Mouse (Mus musculus) adrenal gland, adult 10 weeks (tissue): ENCODE data around the gene Pfdn5. TPM values are rescaled to one million over a fixed set of nuclear protein-coding genes. Genes with fewer than 3 reads are reported as not detected.

Experiments
- polyA plus RNA-seq: library from polyadenylated mRNA; stranded (reverse); fragments of 350-450 nt; fragmentation: Illumina TruSeq; extraction: RNeasy Lipid Tissue Mini Kit (QIAGEN cat#74804); gene quantifications from one replicate; pipeline ENCODE4 v1.2.3, GENCODE M21; 2014; ENCODE audit warnings: low read depth, low replicate concordance

Gene Pfdn5
- polyA plus RNA-seq: 69.6 TPM

DNA sequence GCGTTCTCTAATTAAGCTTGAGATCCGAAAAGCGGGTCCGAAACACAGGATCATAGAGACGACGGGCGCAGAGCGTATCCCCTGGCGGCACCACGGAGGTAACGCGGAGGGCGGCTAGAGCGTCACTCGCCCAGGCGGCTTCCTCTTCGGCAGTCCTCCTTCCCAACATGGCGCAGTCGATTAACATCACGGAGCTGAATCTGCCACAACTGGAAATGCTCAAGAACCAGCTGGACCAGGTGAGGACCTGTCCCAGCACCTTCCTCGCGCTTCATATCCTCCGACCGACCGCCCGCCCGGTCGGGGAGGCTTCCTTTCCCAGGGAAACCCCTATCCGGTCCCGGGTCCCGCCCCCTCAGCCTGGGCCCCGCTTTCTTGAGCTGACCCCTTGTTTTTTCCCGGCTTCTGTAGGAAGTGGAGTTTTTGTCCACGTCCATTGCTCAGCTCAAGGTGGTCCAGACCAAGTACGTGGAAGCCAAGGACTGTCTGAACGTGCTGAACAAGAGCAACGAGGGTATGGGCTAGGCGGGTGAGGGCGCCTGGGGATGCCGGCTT, at the start of gene Pfdn5:
Gene Pfdn5, plus strand, starts transcription at position 95 of the 555 bp plus-strand sequence.

DNA sequence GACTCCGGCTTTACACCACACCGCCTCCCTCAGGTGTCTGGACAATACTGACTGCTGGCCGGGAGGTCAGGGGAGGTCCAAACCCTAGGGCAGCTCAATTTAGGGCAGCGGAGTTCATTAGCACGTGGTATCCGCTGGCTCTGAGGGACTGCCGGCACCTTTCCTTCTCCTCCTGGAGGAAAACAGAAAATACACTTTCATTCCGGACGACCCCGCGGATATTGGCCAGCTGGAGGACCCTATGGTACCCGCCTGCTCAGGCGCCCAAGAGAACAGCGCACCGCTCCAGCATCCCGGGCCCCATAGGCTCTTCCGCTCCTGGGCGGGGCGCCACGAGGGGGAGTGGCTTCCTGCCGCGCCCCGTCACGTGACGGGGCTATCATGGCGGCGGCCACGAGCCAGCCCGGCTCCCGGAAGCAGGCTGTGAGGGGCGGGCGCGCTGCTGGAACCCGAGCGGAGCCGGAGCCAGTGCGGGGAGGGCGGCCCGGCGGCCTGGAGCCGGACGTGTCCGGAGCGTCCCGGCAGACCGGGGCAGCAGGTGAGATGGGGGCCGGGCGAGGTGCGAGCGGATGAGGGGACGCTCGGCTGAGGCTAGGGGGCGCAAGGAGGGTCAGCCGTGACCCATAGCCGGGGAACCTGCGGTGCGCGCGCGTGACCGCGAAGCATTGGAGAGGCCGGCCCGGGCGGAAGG, 46.7 kb upstream of the Pfdn5 start, which contains the start of gene Mfsd5:
Gene Mfsd5, plus strand, starts transcription at position 363 of the 691 bp plus-strand sequence.

DNA sequence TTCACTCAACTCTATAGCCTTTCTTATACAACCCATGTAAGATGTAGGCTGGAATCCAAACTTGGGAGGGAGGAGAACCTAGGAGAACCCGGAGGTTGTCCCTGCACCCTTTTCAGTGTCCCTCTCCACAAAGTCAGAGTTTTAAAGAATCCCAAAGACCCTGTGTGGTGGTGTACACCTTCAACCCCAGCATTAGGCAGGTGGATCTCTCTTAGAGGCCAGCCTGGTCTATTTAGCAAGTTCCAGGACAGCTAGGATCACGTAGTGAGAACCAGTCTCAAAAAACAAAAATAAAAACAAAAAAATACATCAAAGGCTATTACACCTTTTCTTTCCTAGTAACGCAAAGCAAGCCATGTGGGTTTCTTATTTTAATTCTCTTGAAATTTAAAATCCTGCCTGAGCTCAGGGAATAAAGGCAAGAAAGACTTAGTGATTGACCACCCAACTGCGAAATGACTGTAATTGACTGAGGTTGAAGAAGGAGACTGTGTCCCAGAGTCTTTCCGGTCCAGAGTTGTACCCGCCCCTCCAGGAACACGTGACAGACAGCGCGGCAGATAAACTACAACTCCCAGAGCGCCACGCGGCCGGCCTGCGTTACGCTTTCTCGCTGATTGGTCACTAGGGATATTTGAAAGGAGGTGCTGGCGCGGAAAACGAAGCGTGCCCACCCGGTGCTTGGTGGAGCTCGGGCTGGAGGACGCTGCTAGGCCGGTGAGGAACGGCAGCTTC, 30.1 kb upstream of the Pfdn5 start, which contains the start of gene Espl1:
Gene Espl1, plus strand, starts transcription at position 634 of the 735 bp plus-strand sequence.

DNA sequence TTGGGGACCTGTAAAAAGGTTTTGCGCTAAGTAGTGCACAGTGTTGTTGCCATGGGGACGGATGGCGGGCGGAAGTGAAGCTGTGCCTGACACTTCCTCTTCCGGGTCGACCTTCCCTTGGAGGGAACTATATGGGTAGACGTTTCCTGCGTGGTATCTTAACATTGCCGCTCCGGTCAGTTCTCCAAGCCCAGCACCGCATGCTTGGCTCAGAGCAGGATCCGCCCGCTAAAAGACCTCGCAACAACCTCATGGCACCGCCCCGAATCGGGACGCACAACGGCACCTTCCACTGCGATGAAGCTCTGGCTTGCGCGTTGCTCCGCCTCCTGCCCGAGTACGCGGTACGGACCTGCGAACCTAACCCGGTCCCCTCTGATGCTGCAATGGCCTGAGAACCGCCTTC, 5.7 kb downstream of the Pfdn5 start, which contains the start of gene Myg1:
Gene Myg1, plus strand, starts transcription at position 100 of the 406 bp plus-strand sequence.

DNA sequence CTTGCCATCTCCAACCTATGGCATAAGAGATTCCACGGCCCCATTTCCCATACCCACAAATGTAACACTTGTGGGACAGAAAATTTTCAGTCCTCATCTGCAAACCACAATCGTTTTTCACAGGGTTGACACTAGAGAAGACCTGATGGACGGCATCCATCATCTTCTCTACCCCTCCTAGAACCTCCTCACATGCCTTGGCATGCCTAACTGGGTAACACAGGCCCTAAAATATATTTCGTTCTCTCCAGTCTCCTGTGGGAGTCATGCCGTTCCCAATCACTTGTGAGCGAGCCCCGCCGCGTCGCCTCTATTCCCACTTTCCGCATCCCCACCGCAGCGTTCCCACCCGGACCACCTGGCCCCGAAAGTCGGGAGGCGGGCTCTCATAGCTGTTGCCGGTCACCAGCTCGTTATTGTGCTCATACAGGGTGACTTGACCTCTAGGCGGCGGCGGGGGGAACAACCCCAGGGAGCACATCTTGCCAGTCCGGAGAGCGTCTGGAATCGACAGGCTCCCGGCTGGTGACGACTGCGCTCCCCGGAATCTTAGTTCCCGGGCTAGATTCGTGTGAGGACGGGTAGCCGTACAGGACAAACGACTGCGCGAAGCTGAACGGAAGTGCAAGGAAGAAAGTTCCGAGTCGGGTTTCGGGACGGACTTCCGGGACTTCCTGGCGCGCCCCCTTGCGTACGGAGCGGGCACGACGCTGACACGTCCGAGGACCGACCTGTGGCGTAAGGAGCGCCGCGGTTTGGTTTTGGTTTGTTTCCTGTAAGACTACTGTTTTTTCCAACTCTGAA, 24.4 kb downstream of the Pfdn5 start, which contains the start of gene Aaas:
Gene Aaas, minus strand, starts transcription at position 634 of the 804 bp plus-strand sequence.

DNA sequence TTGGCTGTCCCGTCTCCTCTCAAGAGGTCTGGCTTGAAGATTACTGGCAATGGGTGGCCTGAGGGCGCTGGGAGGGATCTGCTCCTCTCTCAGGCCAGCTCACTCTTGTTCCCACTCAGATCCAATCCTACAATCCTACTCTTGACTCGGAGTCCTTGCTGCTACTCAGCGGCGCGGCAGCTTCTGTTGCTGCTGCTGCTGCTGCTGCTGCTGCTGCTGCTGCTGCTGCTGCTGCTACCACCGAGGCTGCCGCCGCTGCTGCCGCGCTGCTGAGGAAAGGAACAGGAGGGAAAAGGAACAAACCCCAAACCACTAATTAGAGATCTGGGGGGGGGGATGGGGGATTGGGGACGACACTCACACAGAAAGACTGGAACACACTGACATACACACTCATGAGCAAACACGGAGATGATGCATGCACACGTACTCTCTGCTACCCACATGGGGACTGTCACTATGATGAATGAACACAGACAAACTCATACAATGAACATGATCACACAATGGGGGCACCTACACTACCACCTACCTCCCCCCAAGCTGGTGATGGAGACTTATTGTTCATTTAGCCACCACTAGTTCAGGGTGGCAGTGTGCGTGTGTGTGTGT, 40.9 kb downstream of the Pfdn5 start, which contains the start of gene Sp7:
Gene Sp7, minus strand, starts transcription at position 450 of the 612 bp plus-strand sequence.

Other genes starting within 250 kb of the Pfdn5 start
- gene Tns2, start 225.7 kb upstream of the Pfdn5 start, polyA plus RNA-seq: 31.5 TPM
- gene Spryd3, start 189.9 kb upstream of the Pfdn5 start, polyA plus RNA-seq: 1.4 TPM
- gene Igfbp6, start 181.8 kb upstream of the Pfdn5 start, polyA plus RNA-seq: not detected
- not detected for gene Soat2, start 175.6 kb upstream of the Pfdn5 start, polyA plus RNA-seq
- 34.7 TPM for gene Zfp740, start 122.9 kb upstream of the Pfdn5 start, polyA plus RNA-seq
- 32.6 TPM for gene Csad, start 121.4 kb upstream of the Pfdn5 start, polyA plus RNA-seq
- gene Itgb7, start 94.2 kb upstream of the Pfdn5 start, polyA plus RNA-seq: not detected
- 9.1 TPM for gene Rarg, start 68.6 kb upstream of the Pfdn5 start, polyA plus RNA-seq
- gene Gm9918, start 55.6 kb upstream of the Pfdn5 start, polyA plus RNA-seq: 0.35 TPM
- 1.9 TPM for gene Mfsd5, start 46.7 kb upstream of the Pfdn5 start, polyA plus RNA-seq
- not detected for gene Espl1, start 29.9 kb upstream of the Pfdn5 start, polyA plus RNA-seq
- 8.9 TPM for gene Myg1, start 5.6 kb downstream of the Pfdn5 start, polyA plus RNA-seq
- gene Aaas, start 24.7 kb downstream of the Pfdn5 start, polyA plus RNA-seq: 2.6 TPM
- gene Sp7, start 41.1 kb downstream of the Pfdn5 start, polyA plus RNA-seq: not detected
- 91.2 TPM for gene Sp1, start 80.0 kb downstream of the Pfdn5 start, polyA plus RNA-seq
- gene Amhr2, start 119.3 kb downstream of the Pfdn5 start, polyA plus RNA-seq: not detected
- gene Prr13, start 132.9 kb downstream of the Pfdn5 start, polyA plus RNA-seq: 111 TPM
- gene Pcbp2, start 144.4 kb downstream of the Pfdn5 start, polyA plus RNA-seq: 672 TPM
- not detected for gene Gm10337, start 177.6 kb downstream of the Pfdn5 start, polyA plus RNA-seq
- gene Map3k12, start 190.9 kb downstream of the Pfdn5 start, polyA plus RNA-seq: 3.4 TPM
- 0.70 TPM for gene Tarbp2, start 192.1 kb downstream of the Pfdn5 start, polyA plus RNA-seq
- gene Npff, start 198.8 kb downstream of the Pfdn5 start, polyA plus RNA-seq: not detected